Mouse (Mus musculus) embryonic fibroblast, embryonic 13.5 days (primary cell): ENCODE measurements around the gene Tnfsf9.

Experiments
- CTCF ChIP-seq: IDR thresholded peaks from 2 replicates; pipeline ENCODE4 v1.5.1; 2011; ENCODE audit warnings: mild to moderate bottlenecking, control low read depth, low read length, moderate library complexity, borderline replicate concordance; ENCODE audit not compliant: insufficient read depth
- POLR2A ChIP-seq: IDR thresholded peaks from 2 replicates; pipeline ENCODE4 v1.6.1; 2011; ENCODE audit warnings: low read depth, mild to moderate bottlenecking, control low read depth, low read length, moderate library complexity

- TF ChIP-seq CTCF (no peak), POLR2A (no peak)
Measured at GRCm38 (mm10) chr17:57082481-57082880, 22.6 kb upstream of the Tnfsf9 start.
